Mouse (Mus musculus): ENCODE data around the gene Cbx8. TPM values are rescaled to one million over a fixed set of nuclear protein-coding genes. Genes with fewer than 3 reads are reported as not detected.

Gene Cbx8
- polyA plus RNA-seq, 1 experiment from 2014 or later = 6.4 TPM

GRCm38 (mm10) chr11:119052661-119053256 lies 12.0 kb upstream of the Cbx8 start:
- H3K9ac ChIP-seq (ENCODE audit: low read depth, low read length) = no peak overlapping the region; the same call in 1 of the 2 replicates
- peak; percentile 56 for ATAC-seq

GRCm38 (mm10) chr11:119051927-119052660 lies 11.3 kb upstream of the Cbx8 start:
- peak; percentile 78 for TF ChIP-seq CTCF (IDR thresholded peaks at IDR 0.05; ENCODE audit: low read depth)
- ATAC-seq = no peak
- Histone ChIP-seq H3K4me2 (replicated peaks; ENCODE audit: low read depth) (0 out of 2 replicates have a peak overlapping the region, but pooled peaks have one; percentile 9), H3K4me1 (replicated peaks; ENCODE audit: control insufficient read depth, insufficient read depth, low read length) (0 out of 2 replicates have a peak, but pooled peaks cover 20% of the 10 kb centered on the region), H3K36me3 (ENCODE audit: control insufficient read depth, insufficient read depth) (no peaks in the 10 kb centered on the region), H3K27ac (ENCODE audit: low read depth, low read length) (no peak overlapping the region), H3K27me3 (replicated peaks; ENCODE audit: control insufficient read depth, insufficient read depth, low read length) (peaks cover 78% of the 10 kb centered on the region), H3K9ac (ENCODE audit: low read depth, low read length) (no peak overlapping the region), H3K4me3 (ENCODE audit: low read depth, low read length) (no peak overlapping the region), H3K9me3 (ENCODE audit: control insufficient read depth) (no peaks in the 10 kb centered on the region)
- WGBS = 15% methylated on average over 15 of the region's 15 CpGs

More at GRCm38 (mm10) chr11:119052661-119053256, 12.0 kb upstream of the Cbx8 start:
- H3K4me3 ChIP-seq (ENCODE audit: low read depth, low read length) = peak overlapping the region; percentile 33
- H3K27me3 ChIP-seq (replicated peaks; ENCODE audit: control insufficient read depth, insufficient read depth, low read length) = peaks cover 77% of the 10 kb centered on the region
- H3K27ac ChIP-seq (ENCODE audit: low read depth, low read length) = peak overlapping the region; percentile 41; the same call in 1 of the 2 replicates
- H3K9me3 ChIP-seq (ENCODE audit: control insufficient read depth) = no peaks in the 10 kb centered on the region
- no peak for TF ChIP-seq CTCF (IDR thresholded peaks at IDR 0.05; ENCODE audit: low read depth)
- no peaks in the 10 kb centered on the region for H3K36me3 ChIP-seq (ENCODE audit: control insufficient read depth, insufficient read depth)
- H3K4me1 ChIP-seq (replicated peaks; ENCODE audit: control insufficient read depth, insufficient read depth, low read length) = peaks cover 27% of the 10 kb centered on the region; the same call in 1 of the 2 replicates
- 3% methylated on average over 13 of the region's 13 CpGs for WGBS
- H3K4me2 ChIP-seq (replicated peaks; ENCODE audit: low read depth) = peak overlapping the region; percentile 69

DNA sequence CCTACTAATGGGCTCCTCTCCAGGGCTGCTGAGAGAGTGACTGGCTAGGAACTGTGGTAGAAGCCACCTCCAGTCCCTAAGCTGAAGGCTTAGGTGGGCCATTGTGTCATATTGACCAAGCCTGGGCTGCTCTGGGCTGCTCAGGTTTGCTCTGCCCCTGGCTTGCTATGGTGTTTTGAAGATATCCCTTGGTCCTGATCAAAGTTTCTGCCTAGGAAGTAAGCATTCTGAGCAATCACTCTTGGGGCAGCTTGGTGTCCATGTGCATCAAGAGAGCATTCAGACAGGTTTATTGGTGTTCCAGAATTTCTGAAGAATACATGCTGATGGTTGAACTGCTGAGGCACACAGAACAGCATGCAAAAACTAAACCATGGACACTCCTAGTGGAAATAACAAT lies 10.7 kb upstream of the Cbx8 start:
- no peak overlapping the region for H3K9ac ChIP-seq (ENCODE audit: low read depth, low read length)
- H3K9me3 ChIP-seq (ENCODE audit: control insufficient read depth) = no peaks in the 10 kb centered on the region
- no peak overlapping the region for H3K4me2 ChIP-seq (replicated peaks; ENCODE audit: low read depth)
- no peak overlapping the region for H3K27ac ChIP-seq (ENCODE audit: low read depth, low read length)
- H3K36me3 ChIP-seq (ENCODE audit: control insufficient read depth, insufficient read depth) = no peaks in the 10 kb centered on the region
- no peak overlapping the region for H3K4me3 ChIP-seq (ENCODE audit: low read depth, low read length)
- TF ChIP-seq CTCF (IDR thresholded peaks at IDR 0.05; ENCODE audit: low read depth) = no peak
- H3K4me1 ChIP-seq (replicated peaks; ENCODE audit: control insufficient read depth, insufficient read depth, low read length) = peaks cover 26% of the 10 kb centered on the region
- no peak for ATAC-seq
- peaks cover 85% of the 10 kb centered on the region for H3K27me3 ChIP-seq (replicated peaks; ENCODE audit: control insufficient read depth, insufficient read depth, low read length)

DNA sequence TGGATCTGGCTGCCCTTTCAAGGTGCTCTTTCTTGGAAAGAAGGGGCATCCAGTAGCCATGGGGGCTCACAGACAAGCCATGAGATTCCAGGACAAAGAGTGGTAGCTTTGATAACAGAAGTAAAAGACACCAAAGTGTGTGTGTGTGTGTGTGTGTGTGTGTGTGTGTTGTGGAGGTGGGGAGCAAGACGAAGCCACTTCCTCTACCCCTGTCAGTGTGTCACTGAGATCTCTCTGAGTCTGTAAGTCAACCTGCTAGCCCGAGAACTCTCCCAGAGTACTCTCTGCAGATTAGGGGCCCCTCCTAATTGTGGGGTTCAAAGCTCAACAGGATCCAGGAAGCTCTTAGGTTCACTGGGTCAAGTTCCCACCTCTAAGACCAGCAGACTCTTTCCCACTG lies 9.6 kb upstream of the Cbx8 start:
- ATAC-seq = peak; percentile 51
- Histone ChIP-seq H3K36me3 (ENCODE audit: control insufficient read depth, insufficient read depth) (no peaks in the 10 kb centered on the region), H3K9me3 (ENCODE audit: control insufficient read depth) (no peaks in the 10 kb centered on the region), H3K27ac (ENCODE audit: low read depth, low read length) (no peak overlapping the region), H3K4me1 (replicated peaks; ENCODE audit: control insufficient read depth, insufficient read depth, low read length) (peaks cover 28% of the 10 kb centered on the region), H3K27me3 (replicated peaks; ENCODE audit: control insufficient read depth, insufficient read depth, low read length) (peaks cover 90% of the 10 kb centered on the region), H3K4me2 (replicated peaks; ENCODE audit: low read depth) (no peak overlapping the region), H3K4me3 (ENCODE audit: low read depth, low read length) (no peak overlapping the region), H3K9ac (ENCODE audit: low read depth, low read length) (no peak overlapping the region)
- WGBS = 0% methylated on average over 2 of the region's 2 CpGs
- no peak for TF ChIP-seq CTCF (IDR thresholded peaks at IDR 0.05; ENCODE audit: low read depth)

- WGBS = 2% methylated on average over 13 of the region's 13 CpGs
- ATAC-seq = no peak
- peaks cover 25% of the 10 kb centered on the region for H3K4me1 ChIP-seq (replicated peaks; ENCODE audit: control insufficient read depth, insufficient read depth, low read length)
Measured at GRCm38 (mm10) chr11:119048133-119048510, 7.4 kb upstream of the Cbx8 start.

GRCm38 (mm10) chr11:119047261-119048132 lies 6.7 kb upstream of the Cbx8 start:
- H3K27me3 ChIP-seq (replicated peaks; ENCODE audit: control insufficient read depth, insufficient read depth, low read length) = peaks cover 93% of the 10 kb centered on the region
- WGBS = 2% methylated on average over 43 of the region's 43 CpGs
- H3K4me3 ChIP-seq (ENCODE audit: low read depth, low read length) = 0 out of 2 replicates have a peak overlapping the region, but pooled peaks have one; percentile 6
- peaks cover 22% of the 10 kb centered on the region for H3K4me1 ChIP-seq (replicated peaks; ENCODE audit: control insufficient read depth, insufficient read depth, low read length)
- peak overlapping the region; percentile 51 for H3K4me2 ChIP-seq (replicated peaks; ENCODE audit: low read depth)
- H3K27ac ChIP-seq (ENCODE audit: low read depth, low read length) = no peak overlapping the region
- TF ChIP-seq CTCF (IDR thresholded peaks at IDR 0.05; ENCODE audit: low read depth) = peak; percentile 59
- H3K9ac ChIP-seq (ENCODE audit: low read depth, low read length) = no peak overlapping the region
- ATAC-seq = no peak
- no peaks in the 10 kb centered on the region for H3K9me3 ChIP-seq (ENCODE audit: control insufficient read depth)
- H3K36me3 ChIP-seq (ENCODE audit: control insufficient read depth, insufficient read depth) = no peaks in the 10 kb centered on the region

More at GRCm38 (mm10) chr11:119048133-119048510, 7.4 kb upstream of the Cbx8 start:
- Histone ChIP-seq H3K36me3 (ENCODE audit: control insufficient read depth, insufficient read depth) (no peaks in the 10 kb centered on the region), H3K4me3 (ENCODE audit: low read depth, low read length) (no peak overlapping the region), H3K9me3 (ENCODE audit: control insufficient read depth) (no peaks in the 10 kb centered on the region), H3K27ac (ENCODE audit: low read depth, low read length) (no peak overlapping the region), H3K9ac (ENCODE audit: low read depth, low read length) (no peak overlapping the region), H3K4me2 (replicated peaks; ENCODE audit: low read depth) (peak overlapping the region; percentile 51), H3K27me3 (replicated peaks; ENCODE audit: control insufficient read depth, insufficient read depth, low read length) (peaks cover 92% of the 10 kb centered on the region)
- TF ChIP-seq CTCF (IDR thresholded peaks at IDR 0.05; ENCODE audit: low read depth) = no peak
